Mouse (Mus musculus): ENCODE data around the gene Prlh.
A peak's percentile ranks its signal among the peaks of the same experiment; 100 is the strongest.

Gene Prlh

GRCm38 (mm10) chr1:90952808-90953207 is at the start of gene Prlh:
Prlh (plus strand) TSS chr1:90953108.
- no peak for DNase-seq (ENCODE audit: low spot score in 2 of 2)

- no peak for DNase-seq (ENCODE audit: low spot score in 2 of 2)
Measured at GRCm38 (mm10) chr1:90903211-90903945, 49.5 kb upstream of the Prlh start.

- DNase-seq (ENCODE audit: low spot score in 2 of 2) = no peak
Measured at GRCm38 (mm10) chr1:90903971-90904458, 48.9 kb upstream of the Prlh start.

GRCm38 (mm10) chr1:90904729-90905404 is 48.0 kb upstream of the Prlh start:
- DNase-seq (ENCODE audit: low spot score in 2 of 2) = no peak

- DNase-seq (ENCODE audit: low spot score in 2 of 2) = no peak
Measured at GRCm38 (mm10) chr1:90906357-90906756, 46.6 kb upstream of the Prlh start.

GRCm38 (mm10) chr1:90909161-90909560 is 43.7 kb upstream of the Prlh start:
- no peak for DNase-seq (ENCODE audit: low spot score in 2 of 2)

GRCm38 (mm10) chr1:90909631-90910152 is 43.2 kb upstream of the Prlh start:
- no peak for DNase-seq (ENCODE audit: low spot score in 2 of 2)

GRCm38 (mm10) chr1:90913231-90913630 is 39.7 kb upstream of the Prlh start:
- no peak for DNase-seq (ENCODE audit: low spot score in 2 of 2)

- DNase-seq (ENCODE audit: low spot score in 2 of 2) = no peak
Measured at GRCm38 (mm10) chr1:90914948-90915569, 37.8 kb upstream of the Prlh start, which contains the start of gene Mlph. Mlph (plus strand) TSS chr1:90915085.

- no peak for DNase-seq (ENCODE audit: low spot score in 2 of 2)
Measured at GRCm38 (mm10) chr1:90917509-90917908, 35.4 kb upstream of the Prlh start.

GRCm38 (mm10) chr1:90921687-90922086 is 31.2 kb upstream of the Prlh start:
- DNase-seq (ENCODE audit: low spot score in 2 of 2) = no peak

GRCm38 (mm10) chr1:90926030-90926429 is 26.9 kb upstream of the Prlh start:
- no peak for DNase-seq (ENCODE audit: low spot score in 2 of 2)

GRCm38 (mm10) chr1:90927308-90927707 is 25.6 kb upstream of the Prlh start:
- DNase-seq (ENCODE audit: low spot score in 2 of 2) = no peak

- no peak for DNase-seq (ENCODE audit: low spot score in 2 of 2)
Measured at GRCm38 (mm10) chr1:90927929-90928574, 24.9 kb upstream of the Prlh start.

- peak; percentile 59 to 83 for DNase-seq (ENCODE audit: low spot score in 2 of 2)
Measured at GRCm38 (mm10) chr1:90928575-90928934, 24.4 kb upstream of the Prlh start.

- no peak for DNase-seq (ENCODE audit: low spot score in 2 of 2)
Measured at GRCm38 (mm10) chr1:90933001-90933400, 19.9 kb upstream of the Prlh start.

GRCm38 (mm10) chr1:90936990-90937389 is 15.9 kb upstream of the Prlh start:
- DNase-seq (ENCODE audit: low spot score in 2 of 2) = no peak

- no peak for DNase-seq (ENCODE audit: low spot score in 2 of 2)
Measured at GRCm38 (mm10) chr1:90939980-90940379, 12.9 kb upstream of the Prlh start.

GRCm38 (mm10) chr1:90945171-90945570 is 7.7 kb upstream of the Prlh start:
- DNase-seq (ENCODE audit: low spot score in 2 of 2) = peak in 1 of 2 experiments; percentile 35

- no peak for DNase-seq (ENCODE audit: low spot score in 2 of 2)
Measured at GRCm38 (mm10) chr1:90947252-90947651, 5.7 kb upstream of the Prlh start.

- no peak for DNase-seq (ENCODE audit: low spot score in 2 of 2)
Measured at GRCm38 (mm10) chr1:90949309-90949708, 3.6 kb upstream of the Prlh start.

GRCm38 (mm10) chr1:90951670-90952069 is 1.2 kb upstream of the Prlh start:
- DNase-seq (ENCODE audit: low spot score in 2 of 2) = no peak

Measured in spleen, postnatal 4 days (tissue).